Mouse (Mus musculus) erythroblast, embryonic 14.5 days (primary cell): ENCODE data around the gene Lefty1. TPM values are rescaled to one million over a fixed set of nuclear protein-coding genes. Genes with fewer than 3 reads are reported as not detected.

Source experiments
- H3K27me3 ChIP-seq: 2 replicates; pipeline ENCODE4 v1.6.1; 2012; ENCODE audit warnings: inconsistent platforms; ENCODE audit not compliant: control insufficient read depth
- H3K36me3 ChIP-seq: 2 replicates; pipeline ENCODE4 v1.6.1; 2012; ENCODE audit warnings: mild to moderate bottlenecking, inconsistent platforms; ENCODE audit not compliant: control insufficient read depth
- H3K4me1 ChIP-seq: 2 replicates; pipeline ENCODE4 v1.6.1; 2012; ENCODE audit warnings: inconsistent platforms; ENCODE audit not compliant: control insufficient read depth
- H3K4me3 ChIP-seq: replicated peaks from 2 replicates; pipeline ENCODE3; 2012; ENCODE audit warnings: moderate library complexity, mild to moderate bottlenecking, inconsistent platforms
- H3K9me3 ChIP-seq: 2 replicates; pipeline ENCODE4 v1.6.1; 2012; ENCODE audit warnings: low read length, inconsistent platforms, mixed read lengths; ENCODE audit not compliant: control insufficient read depth
- GATA1 ChIP-seq: IDR thresholded peaks from 2 replicates; pipeline ENCODE4 v1.6.1; 2012; ENCODE audit warnings: low read length, inconsistent platforms, mixed read lengths
- TAL1 ChIP-seq: IDR thresholded peaks from 3 replicates; pipeline ENCODE4 v1.6.1; 2012; ENCODE audit warnings: low read length, inconsistent platforms, mixed read lengths
- polyA plus RNA-seq: library from polyadenylated mRNA; stranded (reverse); fragments of >175 nt; gene quantifications from 2 replicates; pipeline ENCODE4 v1.2.3, GENCODE M21; 2012

The Lefty1 gene
- polyA plus RNA-seq, 1 experiment: 0.87 TPM

DNA sequence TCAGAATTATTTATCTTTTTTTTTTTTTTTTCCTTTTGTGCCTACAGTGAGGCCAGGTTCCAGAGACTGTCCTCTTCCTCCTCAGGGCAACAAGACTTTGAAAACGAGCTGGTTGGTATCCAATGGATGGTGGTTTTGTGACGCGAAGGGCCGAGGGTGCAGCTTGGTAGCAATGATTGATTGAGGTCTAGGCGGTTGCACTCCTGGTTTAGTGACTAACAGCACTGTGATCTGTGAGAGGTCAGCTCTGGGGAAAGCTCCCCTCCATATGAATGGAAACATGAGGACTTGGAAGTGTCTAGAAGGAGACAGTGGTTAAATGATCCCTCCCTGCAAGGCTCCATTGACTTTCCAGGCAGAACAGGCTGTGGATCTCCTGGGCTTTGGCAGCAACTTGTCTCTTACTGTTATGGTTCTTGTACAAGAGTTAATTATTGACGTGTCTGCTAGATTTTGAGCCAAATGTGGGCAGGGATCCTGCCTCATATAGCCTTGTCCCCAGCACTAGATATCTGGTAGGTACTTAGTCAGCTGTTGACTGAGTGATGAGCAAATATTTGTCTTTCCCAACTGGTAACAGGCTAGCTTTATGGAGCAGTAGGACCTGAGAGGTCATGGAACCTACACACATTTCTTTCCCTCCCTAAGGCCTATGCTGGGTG is 17.4 kb downstream of the Lefty1 start:
- TF ChIP-seq GATA1 (no peak), TAL1 (no peak)
- H3K36me3 ChIP-seq: peaks cover 62% of the 10 kb centered on the region
- H3K9me3 ChIP-seq: no peaks in the 10 kb centered on the region
- no peak overlapping the region for H3K4me3 ChIP-seq
- H3K4me1 ChIP-seq: peaks cover 12% of the 10 kb centered on the region
- no peaks in the 10 kb centered on the region for H3K27me3 ChIP-seq

DNA sequence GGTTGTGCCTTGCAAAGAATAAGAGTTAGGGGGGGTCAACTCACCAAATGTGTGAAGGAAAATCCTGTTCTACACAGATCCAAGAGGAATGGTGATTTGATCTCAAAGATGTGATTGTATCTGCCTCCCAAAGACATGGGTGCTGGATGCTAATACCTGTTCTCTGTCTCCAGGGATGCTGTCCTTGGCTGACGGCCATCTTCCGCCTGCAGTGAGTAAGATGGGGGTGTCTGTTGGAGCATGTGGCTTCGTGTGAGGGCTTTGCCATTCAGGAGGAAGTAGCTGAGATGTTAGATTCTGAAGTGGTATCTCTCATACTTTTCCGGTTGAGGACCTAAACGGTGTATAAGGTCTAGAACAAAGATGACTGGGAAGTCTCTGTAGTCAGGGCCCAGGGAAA is 18.0 kb downstream of the Lefty1 start:
- H3K4me1 ChIP-seq: peaks cover 15% of the 10 kb centered on the region
- no peak overlapping the region for H3K4me3 ChIP-seq
- H3K9me3 ChIP-seq: no peaks in the 10 kb centered on the region
- TF ChIP-seq GATA1 (no peak), TAL1 (no peak)
- H3K36me3 ChIP-seq: peaks cover 59% of the 10 kb centered on the region
- no peaks in the 10 kb centered on the region for H3K27me3 ChIP-seq

DNA sequence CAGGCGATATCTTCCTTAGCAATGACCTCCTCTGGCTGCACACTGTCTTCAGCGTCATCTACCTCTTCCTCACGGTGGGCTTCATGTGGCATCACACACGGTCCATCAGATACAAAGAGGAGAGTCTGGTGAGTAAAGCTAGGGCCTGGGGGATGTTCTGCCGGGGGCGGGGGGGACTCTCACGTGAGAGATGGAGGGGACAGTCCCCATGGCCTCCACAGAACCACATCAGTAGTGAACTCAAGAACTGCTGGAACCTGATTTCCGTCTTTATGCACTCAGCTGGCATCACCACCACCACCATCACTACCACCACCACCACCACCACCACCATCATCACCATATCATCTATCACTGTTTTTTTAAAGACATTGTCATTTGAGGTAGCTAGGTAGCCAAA is 21.6 kb downstream of the Lefty1 start:
- no peaks in the 10 kb centered on the region for H3K9me3 ChIP-seq
- TF ChIP-seq GATA1: no peak
- TF ChIP-seq TAL1: no peak
- H3K4me3 ChIP-seq: no peak overlapping the region
- H3K4me1 ChIP-seq: peaks cover 17% of the 10 kb centered on the region
- no peaks in the 10 kb centered on the region for H3K27me3 ChIP-seq
- H3K36me3 ChIP-seq: peaks cover 58% of the 10 kb centered on the region

DNA sequence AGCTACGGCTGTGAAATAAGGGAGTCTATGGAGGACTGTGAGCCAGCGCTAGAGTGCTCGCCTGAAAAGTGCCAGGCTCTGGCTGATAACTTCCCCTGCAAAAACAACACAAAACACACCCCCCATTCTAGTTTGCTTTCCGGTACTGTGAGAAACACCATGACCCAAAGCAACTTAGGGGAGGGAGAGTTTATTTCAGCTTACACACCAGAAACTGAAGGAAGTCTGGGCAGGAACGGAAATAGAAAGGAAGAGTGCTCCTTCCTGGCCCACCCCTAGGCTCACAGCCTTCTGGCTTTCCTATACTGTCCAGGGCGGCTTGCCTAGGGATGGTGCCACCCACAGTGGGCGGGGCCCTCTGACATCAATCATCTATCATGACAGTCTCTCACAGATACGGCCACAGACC is 22.2 kb downstream of the Lefty1 start:
- Histone ChIP-seq H3K27me3 (no peaks in the 10 kb centered on the region), H3K4me3 (no peak overlapping the region), H3K4me1 (peaks cover 17% of the 10 kb centered on the region), H3K36me3 (peaks cover 62% of the 10 kb centered on the region), H3K9me3 (no peaks in the 10 kb centered on the region)
- TF ChIP-seq TAL1 (no peak), GATA1 (no peak)

DNA sequence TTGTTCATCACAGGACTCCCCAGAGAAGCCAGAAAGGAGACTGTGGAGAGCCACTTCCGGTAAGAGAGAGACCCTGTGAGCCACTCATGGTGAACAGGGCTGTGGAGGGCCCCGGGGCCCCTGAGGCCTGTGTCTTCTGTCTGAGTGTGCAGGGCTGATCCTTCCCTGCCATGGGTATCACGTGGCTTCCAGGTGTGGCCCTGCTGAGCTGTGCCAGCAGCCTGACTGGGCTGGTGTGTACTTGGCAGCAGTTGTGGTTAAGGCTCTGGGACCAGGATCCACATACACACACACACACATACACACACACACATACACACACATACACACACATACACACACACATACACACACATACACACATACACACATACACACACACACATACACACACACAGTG is 23.2 kb downstream of the Lefty1 start:
- TF ChIP-seq GATA1 (no peak), TAL1 (no peak)
- Histone ChIP-seq H3K4me3 (no peak overlapping the region), H3K9me3 (no peaks in the 10 kb centered on the region), H3K4me1 (peaks cover 21% of the 10 kb centered on the region), H3K27me3 (no peaks in the 10 kb centered on the region), H3K36me3 (peaks cover 63% of the 10 kb centered on the region)

DNA sequence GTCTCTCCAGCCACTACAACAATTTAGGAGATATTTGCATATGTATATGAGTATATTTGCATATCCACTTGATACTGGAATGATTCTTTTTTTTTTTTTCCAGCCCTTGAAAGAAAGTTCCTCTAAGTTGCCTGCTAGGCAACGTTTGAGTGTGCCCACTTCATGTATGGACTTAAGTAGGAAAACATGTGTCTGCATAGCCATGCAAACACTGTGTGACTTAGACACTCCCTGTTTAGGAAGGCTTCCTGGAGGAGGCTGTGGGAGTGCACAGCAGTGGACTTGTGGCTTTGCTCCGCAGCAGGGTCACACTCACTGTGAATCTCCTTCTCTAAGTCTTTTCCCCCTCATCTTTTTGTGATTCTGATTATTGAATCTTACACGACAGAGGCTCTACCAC is 24.0 kb downstream of the Lefty1 start:
- no peak overlapping the region for H3K4me3 ChIP-seq
- peaks cover 28% of the 10 kb centered on the region for H3K4me1 ChIP-seq
- no peaks in the 10 kb centered on the region for H3K27me3 ChIP-seq
- TF ChIP-seq TAL1: no peak
- no peak for TF ChIP-seq GATA1
- no peaks in the 10 kb centered on the region for H3K9me3 ChIP-seq
- peaks cover 65% of the 10 kb centered on the region for H3K36me3 ChIP-seq

DNA sequence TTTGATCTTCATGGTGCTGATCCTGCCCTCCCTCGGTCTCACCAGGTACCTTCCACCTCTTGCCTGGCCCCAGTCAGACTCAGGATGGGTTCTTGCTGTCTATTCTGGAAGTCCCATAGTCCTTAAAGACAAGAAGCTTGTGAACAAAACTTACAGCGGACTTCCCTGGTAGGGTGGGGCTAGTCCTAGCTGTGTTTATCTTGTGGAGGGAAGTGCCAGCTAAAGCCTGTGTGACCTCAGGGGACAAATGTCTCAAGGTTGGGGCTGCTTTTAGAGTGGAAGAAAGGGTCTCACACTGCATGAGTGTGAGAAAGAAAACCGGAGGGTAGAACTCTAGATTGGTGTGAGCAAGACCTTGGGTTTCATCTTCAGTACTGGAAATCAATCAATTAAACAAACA is 31.0 kb downstream of the Lefty1 start:
- H3K27me3 ChIP-seq: no peaks in the 10 kb centered on the region
- TF ChIP-seq TAL1: no peak
- no peak for TF ChIP-seq GATA1
- peaks cover 64% of the 10 kb centered on the region for H3K36me3 ChIP-seq

DNA sequence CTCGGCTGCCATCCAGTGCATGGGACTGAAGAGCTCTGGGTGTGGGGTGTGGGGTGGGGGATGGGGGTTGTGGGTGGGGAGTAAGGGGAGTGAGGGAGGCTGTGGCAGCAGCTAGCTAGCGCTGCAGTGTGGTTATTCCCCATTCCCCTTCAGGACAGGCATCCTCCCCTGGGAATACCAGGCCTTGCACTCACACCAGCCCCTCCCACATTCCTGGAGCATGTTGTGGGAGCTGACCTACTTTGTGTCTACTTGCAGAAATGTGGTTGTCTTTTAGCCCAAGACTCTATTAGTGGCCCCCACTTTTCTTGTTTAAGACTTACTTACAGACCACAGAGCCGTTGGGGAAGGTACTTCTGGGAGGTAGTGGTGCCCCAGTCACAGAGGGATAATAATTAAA is 31.7 kb downstream of the Lefty1 start:
- H3K36me3 ChIP-seq: peaks cover 60% of the 10 kb centered on the region
- H3K4me3 ChIP-seq: no peak overlapping the region
- no peaks in the 10 kb centered on the region for H3K9me3 ChIP-seq
- TF ChIP-seq GATA1: no peak
- TF ChIP-seq TAL1: no peak
- H3K27me3 ChIP-seq: no peaks in the 10 kb centered on the region
- peaks cover 19% of the 10 kb centered on the region for H3K4me1 ChIP-seq

More for the DNA sequence above, 31.0 kb downstream of the Lefty1 start:
- H3K9me3 ChIP-seq: no peaks in the 10 kb centered on the region
- peaks cover 19% of the 10 kb centered on the region for H3K4me1 ChIP-seq
- H3K4me3 ChIP-seq: no peak overlapping the region

DNA sequence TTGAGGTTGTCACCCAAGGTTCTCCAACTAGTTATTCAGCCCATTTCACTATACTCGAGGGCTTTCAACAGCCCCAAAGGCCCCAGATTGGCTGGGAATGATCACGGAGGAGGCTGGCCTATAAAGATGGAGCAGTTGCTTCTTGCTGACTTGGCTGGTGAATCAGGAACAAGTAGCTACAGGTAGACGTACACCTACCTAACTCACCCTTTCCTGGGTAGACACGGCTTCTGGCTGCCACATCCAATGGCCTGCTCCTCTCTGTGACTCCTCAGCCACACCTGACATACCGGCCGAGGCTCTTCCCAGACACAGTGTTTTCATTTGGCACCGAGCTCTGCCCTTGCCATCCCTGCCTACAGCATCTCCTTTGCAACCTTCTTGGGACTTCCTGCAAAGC is 32.4 kb downstream of the Lefty1 start:
- peaks cover 58% of the 10 kb centered on the region for H3K36me3 ChIP-seq

DNA sequence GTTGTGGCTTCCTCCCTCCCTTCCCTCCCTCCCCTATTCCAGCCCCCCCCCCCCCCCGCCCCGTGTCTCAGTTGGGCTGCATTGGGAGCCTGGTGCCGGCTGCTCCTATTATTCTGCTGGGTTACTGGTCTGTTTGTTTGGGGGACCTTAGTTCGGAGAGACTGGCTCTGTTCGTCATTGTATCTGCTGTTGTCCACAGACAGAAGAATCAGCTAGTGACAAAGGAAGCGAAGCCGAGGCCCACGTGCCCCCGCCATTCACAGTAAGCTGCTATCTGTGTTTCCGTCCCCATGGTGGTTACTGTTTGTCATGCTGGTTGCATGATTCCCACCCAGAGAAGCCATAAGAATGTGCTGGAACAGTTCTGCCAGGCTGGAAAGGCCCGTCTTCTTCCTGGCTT is 38.1 kb downstream of the Lefty1 start:
- TF ChIP-seq TAL1: no peak
- TF ChIP-seq GATA1: no peak
- Histone ChIP-seq H3K4me3 (no peak overlapping the region), H3K4me1 (peaks cover 24% of the 10 kb centered on the region), H3K36me3 (peaks cover 35% of the 10 kb centered on the region), H3K9me3 (no peaks in the 10 kb centered on the region), H3K27me3 (peaks cover 5% of the 10 kb centered on the region)

More for the DNA sequence above, 32.4 kb downstream of the Lefty1 start:
- Histone ChIP-seq H3K4me1 (peaks cover 19% of the 10 kb centered on the region), H3K4me3 (no peak overlapping the region), H3K9me3 (no peaks in the 10 kb centered on the region), H3K27me3 (no peaks in the 10 kb centered on the region)
- TF ChIP-seq TAL1: no peak
- no peak for TF ChIP-seq GATA1
